Mouse (Mus musculus) hindbrain, embryonic 15.5 days (tissue): ENCODE measurements around the gene Tgfbr3l. TPM values are rescaled to one million over a fixed set of nuclear protein-coding genes. Genes with fewer than 3 reads are reported as not detected.

Experiments used
- ATAC-seq: fragments of 200-750 bp; cut with Nextera tagmentation; 2 replicates; pipeline ENCODE4 v1.8.0; 2017; ENCODE audit warnings: low read depth, moderate number of reproducible peaks, moderate TSS enrichment; ENCODE audit not compliant: low FRiP score
- H3K27ac ChIP-seq: fragments of 300-500 bp; sonication (generic); replicated peaks from 2 replicates; pipeline ENCODE4 v1.5.1; 2015; ENCODE audit warnings: mild to moderate bottlenecking, inconsistent platforms
- H3K27me3 ChIP-seq: fragments of 300-500 bp; sonication (generic); 2 replicates; pipeline ENCODE4 v1.6.1; 2015; ENCODE audit warnings: control low read depth, inconsistent platforms
- H3K36me3 ChIP-seq: fragments of 300-500 bp; sonication (generic); 2 replicates; pipeline ENCODE4 v1.6.1; 2015; ENCODE audit warnings: control low read depth, inconsistent platforms
- H3K4me1 ChIP-seq: fragments of 300-500 bp; sonication (generic); replicated peaks from 2 replicates; pipeline ENCODE4 v1.6.1; 2015; ENCODE audit warnings: control low read depth, inconsistent platforms
- H3K4me2 ChIP-seq: fragments of 300-500 bp; sonication (generic); 2 replicates; pipeline ENCODE4 v1.6.1; 2015; ENCODE audit warnings: moderate library complexity, mild to moderate bottlenecking, inconsistent platforms
- H3K4me3 ChIP-seq: fragments of 300-500 bp; sonication (generic); 2 replicates; pipeline ENCODE4 v1.5.1; 2015; ENCODE audit warnings: mild to moderate bottlenecking, inconsistent platforms
- H3K9ac ChIP-seq: fragments of 300-500 bp; sonication (generic); 2 replicates; pipeline ENCODE4 v1.6.1; 2015; ENCODE audit warnings: inconsistent platforms
- H3K9me3 ChIP-seq: fragments of 300-500 bp; sonication (generic); 2 replicates; pipeline ENCODE4 v1.6.1; 2016; ENCODE audit warnings: control low read depth, inconsistent platforms
- WGBS: fragments of 180-500 bp; shearing (Covaris S2); methylation state at CpG from one replicate; pipeline ENCODE4 v1.1.7; 2015; 5-methylcytosine and 5-hydroxymethylcytosine counted together
- polyA plus RNA-seq: library from polyadenylated mRNA; unstranded; fragments of >200 nt; fragmentation: Nextera tagmentation; extraction: Ambion mirVana; gene quantifications from 2 replicates; pipeline ENCODE4 v1.2.1, GENCODE M21; 2015

The Tgfbr3l gene
- polyA plus RNA-seq, 1 experiment from 2014 or later = 4.3 TPM

DNA sequence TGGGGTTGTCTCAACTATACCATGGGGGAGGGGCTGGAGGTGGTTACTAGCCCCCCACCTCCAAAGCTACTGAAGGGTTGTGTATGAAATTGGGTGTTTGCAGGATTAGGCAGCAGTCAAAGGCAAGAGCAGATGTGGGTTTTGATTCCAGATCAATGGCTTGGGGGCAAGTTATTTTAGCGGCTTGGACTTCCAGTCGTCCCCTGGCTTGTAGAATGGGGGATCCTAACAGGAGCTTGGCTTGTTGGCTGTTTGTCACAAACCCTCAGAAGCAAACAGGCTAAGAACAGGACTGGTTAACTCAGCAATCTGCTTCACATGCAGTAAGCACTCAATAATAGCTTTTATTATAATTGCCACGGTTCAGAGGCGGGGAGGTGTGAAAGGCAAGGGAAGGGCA is 9.3 kb downstream of the Tgfbr3l start:
- peak overlapping the region; percentile 95 for H3K27ac ChIP-seq
- peak overlapping the region; percentile 74 for H3K4me2 ChIP-seq
- H3K9me3 ChIP-seq = no peaks in the 10 kb centered on the region
- H3K4me1 ChIP-seq = peaks cover 50% of the 10 kb centered on the region
- H3K36me3 ChIP-seq = peaks cover 41% of the 10 kb centered on the region
- H3K27me3 ChIP-seq = no peaks in the 10 kb centered on the region
- H3K4me3 ChIP-seq = peak overlapping the region; percentile 79
- no peak for ATAC-seq
- 56% methylated on average over 4 of the region's 4 CpGs for WGBS
- peak overlapping the region; percentile 80 for H3K9ac ChIP-seq

DNA sequence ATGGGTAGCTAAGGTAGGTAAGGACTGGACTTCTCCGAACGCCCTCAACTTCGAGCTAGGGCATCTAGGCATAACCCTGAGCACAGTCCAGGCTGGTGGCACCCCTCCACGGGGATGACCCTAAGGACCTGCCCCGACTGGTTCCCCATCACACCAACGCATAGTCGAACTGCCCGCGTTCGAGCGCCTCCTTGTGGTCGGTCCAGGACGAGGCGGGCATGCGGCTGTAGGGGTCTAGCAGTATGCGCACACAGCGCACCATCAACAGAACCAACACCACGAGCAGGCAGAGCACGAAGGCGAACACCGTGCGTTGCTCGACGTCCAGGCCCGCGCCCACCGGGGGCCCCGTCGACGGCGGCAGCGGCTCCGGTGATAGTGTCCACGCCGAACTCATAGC is 10.2 kb downstream of the Tgfbr3l start:
- Histone ChIP-seq H3K4me3 (peak overlapping the region; percentile 79), H3K36me3 (peaks cover 43% of the 10 kb centered on the region), H3K27ac (peak overlapping the region; percentile 95), H3K4me2 (peak overlapping the region; percentile 74), H3K4me1 (peaks cover 48% of the 10 kb centered on the region), H3K9me3 (no peaks in the 10 kb centered on the region), H3K27me3 (no peaks in the 10 kb centered on the region), H3K9ac (peak overlapping the region; percentile 80)
- WGBS = 3% methylated on average over 35 of the region's 35 CpGs
- ATAC-seq = peak; percentile 54

DNA sequence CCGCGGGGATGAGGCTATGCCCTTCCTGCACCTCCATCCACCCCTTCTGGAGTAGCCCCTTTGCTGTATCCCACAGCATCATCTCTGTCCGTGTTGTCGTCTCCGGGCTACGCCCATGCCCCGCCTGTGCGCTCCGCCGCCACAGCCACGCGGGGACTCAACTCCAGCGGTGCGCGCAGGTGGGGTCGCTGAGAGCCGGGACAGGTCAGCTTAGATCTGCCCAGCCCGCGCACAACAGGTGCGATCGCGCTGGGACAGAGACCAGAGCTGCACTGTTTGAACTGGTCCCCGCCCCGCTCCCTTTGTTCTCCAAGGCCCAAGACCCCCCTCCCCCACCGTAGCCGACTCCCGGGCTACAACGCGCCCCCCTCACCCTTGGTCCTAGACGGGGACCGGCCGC is 10.7 kb downstream of the Tgfbr3l start:
- ATAC-seq = peak; percentile 75
- no peaks in the 10 kb centered on the region for H3K27me3 ChIP-seq
- H3K9ac ChIP-seq = peak overlapping the region; percentile 80
- peak overlapping the region; percentile 95 for H3K27ac ChIP-seq
- H3K9me3 ChIP-seq = no peaks in the 10 kb centered on the region
- H3K4me3 ChIP-seq = peak overlapping the region; percentile 79
- H3K4me2 ChIP-seq = peak overlapping the region; percentile 74
- under 1% methylated on average over 31 of the region's 32 CpGs for WGBS
- H3K4me1 ChIP-seq = peaks cover 45% of the 10 kb centered on the region
- peaks cover 47% of the 10 kb centered on the region for H3K36me3 ChIP-seq

GRCm38 (mm10) chr8:4259125-4259804 is 11.3 kb downstream of the Tgfbr3l start, which contains the start of gene Ctxn1:
Gene Ctxn1, minus strand, starts transcription at chr8:4259274.
- peak within 1 kb of the TSS; percentile 79 for H3K4me3 ChIP-seq
- peak; percentile 91 for ATAC-seq
- H3K27me3 ChIP-seq = no peaks in the 10 kb centered on the region
- peak within 1 kb of the TSS; percentile 80 for H3K9ac ChIP-seq
- peak within 1 kb of the TSS; percentile 74 for H3K4me2 ChIP-seq
- peak within 1 kb of the TSS; percentile 95 for H3K27ac ChIP-seq
- peaks cover 52% of the 10 kb centered on the region for H3K36me3 ChIP-seq
- peaks cover 40% of the 10 kb centered on the region for H3K4me1 ChIP-seq
- 6% methylated on average over 31 of the region's 33 CpGs for WGBS
- H3K9me3 ChIP-seq = no peaks in the 10 kb centered on the region

DNA sequence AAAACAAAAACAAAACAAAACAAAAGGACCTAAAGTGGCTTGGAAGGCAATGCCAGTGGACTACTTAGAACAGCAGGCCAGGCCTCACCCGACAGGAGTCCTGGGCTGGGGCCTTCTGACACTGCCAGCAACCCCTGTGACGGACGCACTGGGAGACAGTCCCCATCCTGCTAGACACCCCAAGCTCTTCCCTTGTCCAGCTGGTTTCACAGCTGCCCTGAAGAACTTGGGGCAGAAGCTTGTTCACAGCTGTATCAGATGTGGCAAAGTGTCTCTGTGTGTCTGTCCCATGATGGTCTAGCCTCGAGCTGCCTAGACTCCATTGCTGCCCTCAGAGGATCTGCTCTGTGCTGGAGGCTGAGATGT is 11.8 kb downstream of the Tgfbr3l start:
- peak overlapping the region; percentile 79; the same call in 1 of the 2 replicates for H3K4me3 ChIP-seq
- H3K9ac ChIP-seq = peak overlapping the region; percentile 80; the same call in 1 of the 2 replicates
- peaks cover 35% of the 10 kb centered on the region for H3K4me1 ChIP-seq
- WGBS = 79% methylated on average over 4 of the region's 4 CpGs
- H3K27ac ChIP-seq = peak overlapping the region; percentile 95
- H3K4me2 ChIP-seq = peak overlapping the region; percentile 74; the same call in 1 of the 2 replicates
- H3K9me3 ChIP-seq = no peaks in the 10 kb centered on the region
- H3K36me3 ChIP-seq = peaks cover 53% of the 10 kb centered on the region
- H3K27me3 ChIP-seq = no peaks in the 10 kb centered on the region
- no peak for ATAC-seq

GRCm38 (mm10) chr8:4263105-4263791 is 15.2 kb downstream of the Tgfbr3l start:
- peaks cover 71% of the 10 kb centered on the region for H3K36me3 ChIP-seq

GRCm38 (mm10) chr8:4265160-4265914 is 17.3 kb downstream of the Tgfbr3l start:
- WGBS = 95% methylated on average over 15 of the region's 15 CpGs
- Histone ChIP-seq H3K4me3 (no peak overlapping the region), H3K4me2 (no peak overlapping the region), H3K27ac (no peak overlapping the region), H3K9me3 (no peaks in the 10 kb centered on the region), H3K9ac (no peak overlapping the region), H3K27me3 (no peaks in the 10 kb centered on the region), H3K4me1 (no peaks in the 10 kb centered on the region), H3K36me3 (peaks cover 73% of the 10 kb centered on the region)
- no peak for ATAC-seq

More at GRCm38 (mm10) chr8:4263105-4263791, 15.2 kb downstream of the Tgfbr3l start:
- Histone ChIP-seq H3K27me3 (no peaks in the 10 kb centered on the region), H3K4me2 (no peak overlapping the region), H3K4me3 (no peak overlapping the region), H3K9me3 (no peaks in the 10 kb centered on the region), H3K9ac (no peak overlapping the region), H3K27ac (no peak overlapping the region), H3K4me1 (peaks cover 10% of the 10 kb centered on the region; the same call in 1 of the 2 replicates)
- ATAC-seq = no peak
- WGBS = 88% methylated on average over 8 of the region's 8 CpGs

- Histone ChIP-seq H3K27me3 (no peaks in the 10 kb centered on the region), H3K27ac (no peak overlapping the region), H3K36me3 (peaks cover 72% of the 10 kb centered on the region), H3K9ac (no peak overlapping the region), H3K4me2 (no peak overlapping the region), H3K4me1 (no peaks in the 10 kb centered on the region), H3K4me3 (no peak overlapping the region), H3K9me3 (no peaks in the 10 kb centered on the region)
- WGBS = 76% methylated on average over 15 of the region's 15 CpGs
- ATAC-seq = peak; percentile 40; the same call in 1 of the 2 replicates
These were observed 19.6 kb downstream of the Tgfbr3l start for GRCm38 (mm10) chr8:4267627-4268026.

DNA sequence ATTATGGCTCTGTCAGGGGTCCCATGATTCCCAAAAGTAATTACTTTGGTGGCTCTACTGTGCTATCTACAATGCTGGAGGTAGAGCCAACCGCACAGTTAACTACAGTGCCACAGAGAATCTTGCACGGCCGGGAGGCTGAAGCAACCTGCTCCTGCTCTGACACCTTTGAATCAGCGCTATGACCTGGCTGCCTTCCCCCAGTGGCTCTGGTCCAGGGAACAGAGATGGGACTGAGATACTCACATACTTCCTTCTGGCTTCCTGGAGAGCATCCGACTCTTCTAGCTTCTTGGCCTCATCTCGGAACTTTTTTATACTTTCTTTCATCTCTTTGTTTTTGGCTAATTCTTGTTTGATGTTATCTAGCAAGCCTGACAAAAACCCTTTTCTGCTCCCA is 21.6 kb downstream of the Tgfbr3l start:
- Histone ChIP-seq H3K9me3 (no peaks in the 10 kb centered on the region), H3K36me3 (peaks cover 66% of the 10 kb centered on the region), H3K9ac (no peak overlapping the region), H3K4me2 (no peak overlapping the region), H3K4me3 (no peak overlapping the region), H3K27ac (no peak overlapping the region), H3K4me1 (peaks cover 2% of the 10 kb centered on the region), H3K27me3 (no peaks in the 10 kb centered on the region)
- no peak for ATAC-seq
- WGBS = 95% methylated on average over 6 of the region's 6 CpGs

GRCm38 (mm10) chr8:4275275-4276110 is 27.5 kb downstream of the Tgfbr3l start, which contains the start of gene Timm44:
Gene Timm44, minus strand, starts transcription at chr8:4275913.
- H3K9me3 ChIP-seq = no peaks in the 10 kb centered on the region
- peak within 1 kb of the TSS; percentile 79 for H3K27ac ChIP-seq
- H3K4me3 ChIP-seq = peak within 1 kb of the TSS; percentile 55
- peaks cover 12% of the 10 kb centered on the region for H3K4me1 ChIP-seq
- peak within 1 kb of the TSS; percentile 65 for H3K9ac ChIP-seq
- H3K4me2 ChIP-seq = peak within 1 kb of the TSS; percentile 64
- peaks cover 21% of the 10 kb centered on the region for H3K36me3 ChIP-seq
- WGBS = under 1% methylated on average over 39 of the region's 39 CpGs
- ATAC-seq = peak; percentile 96
- H3K27me3 ChIP-seq = no peaks in the 10 kb centered on the region

GRCm38 (mm10) chr8:4276111-4276465 is 28.1 kb downstream of the Tgfbr3l start:
- no peaks in the 10 kb centered on the region for H3K27me3 ChIP-seq
- no peaks in the 10 kb centered on the region for H3K9me3 ChIP-seq
- H3K4me1 ChIP-seq = peaks cover 12% of the 10 kb centered on the region
- peaks cover 17% of the 10 kb centered on the region for H3K36me3 ChIP-seq
- peak overlapping the region; percentile 79 for H3K27ac ChIP-seq
- peak overlapping the region; percentile 55 for H3K4me3 ChIP-seq
- peak overlapping the region; percentile 64 for H3K4me2 ChIP-seq
- 27% methylated on average over 9 of the region's 9 CpGs for WGBS
- peak overlapping the region; percentile 65 for H3K9ac ChIP-seq
- no peak for ATAC-seq
